Mouse (Mus musculus): Measurements from ENCODE around the gene Lrrc3b. TPM values are rescaled to one million over a fixed set of nuclear protein-coding genes. Genes with fewer than 3 reads are reported as not detected.

Gene Lrrc3b
- total and polyA plus RNA-seq, 2 experiments: 0.09 TPM; not detected in 1

GRCm38 (mm10) chr14:15330155-15330554 lies 108.6 kb downstream of the Lrrc3b start:
- H3K27me3 ChIP-seq (ENCODE audit: control insufficient read depth, insufficient read depth, low read length): no peaks in the 10 kb centered on the region
- no peak for TF ChIP-seq POLR2A (IDR thresholded peaks at IDR 0.05; ENCODE audit: extremely low read depth, insufficient read depth, low read length)
- no peak for TF ChIP-seq CTCF (IDR thresholded peaks at IDR 0.05; ENCODE audit: low read depth, low read length)
- WGBS: 85% methylated on average over 1 of the region's 1 CpGs
- H3K4me3 ChIP-seq (ENCODE audit: insufficient read depth, low read depth, low read length): no peak overlapping the region
- no peak overlapping the region for H3K9ac ChIP-seq (ENCODE audit: low read depth, low read length)
- no peaks in the 10 kb centered on the region for H3K79me2 ChIP-seq (ENCODE audit: control insufficient read depth, insufficient read depth, low read length)
- no peaks in the 10 kb centered on the region for H3K4me1 ChIP-seq (ENCODE audit: control insufficient read depth, insufficient read depth, low read length)
- no peak for DNase-seq (ENCODE audit: extremely low read depth, low read depth, low spot score)
- H3K36me3 ChIP-seq (ENCODE audit: control insufficient read depth, insufficient read depth, low read length): no peaks in the 10 kb centered on the region
- H3K27ac ChIP-seq (replicated peaks; ENCODE audit: insufficient read depth, low read depth, low read length): no peak overlapping the region

- Histone ChIP-seq H3K27ac (replicated peaks; ENCODE audit: insufficient read depth, low read depth, low read length) (no peak overlapping the region), H3K36me3 (ENCODE audit: control insufficient read depth, insufficient read depth, low read length) (no peaks in the 10 kb centered on the region), H3K79me2 (ENCODE audit: control insufficient read depth, insufficient read depth, low read length) (no peaks in the 10 kb centered on the region), H3K27me3 (ENCODE audit: control insufficient read depth, insufficient read depth, low read length) (no peaks in the 10 kb centered on the region), H3K9ac (ENCODE audit: low read depth, low read length) (no peak overlapping the region), H3K4me1 (ENCODE audit: control insufficient read depth, insufficient read depth, low read length) (no peaks in the 10 kb centered on the region), H3K4me3 (ENCODE audit: insufficient read depth, low read depth, low read length) (no peak overlapping the region)
- 87% methylated on average over 1 of the region's 1 CpGs for WGBS
- no peak for DNase-seq (ENCODE audit: extremely low read depth, low read depth, low spot score)
- TF ChIP-seq CTCF (IDR thresholded peaks at IDR 0.05; ENCODE audit: low read depth, low read length) (no peak), POLR2A (IDR thresholded peaks at IDR 0.05; ENCODE audit: extremely low read depth, insufficient read depth, low read length) (no peak)
Observed at GRCm38 (mm10) chr14:15325872-15326271, 112.9 kb downstream of the Lrrc3b start.

DNA sequence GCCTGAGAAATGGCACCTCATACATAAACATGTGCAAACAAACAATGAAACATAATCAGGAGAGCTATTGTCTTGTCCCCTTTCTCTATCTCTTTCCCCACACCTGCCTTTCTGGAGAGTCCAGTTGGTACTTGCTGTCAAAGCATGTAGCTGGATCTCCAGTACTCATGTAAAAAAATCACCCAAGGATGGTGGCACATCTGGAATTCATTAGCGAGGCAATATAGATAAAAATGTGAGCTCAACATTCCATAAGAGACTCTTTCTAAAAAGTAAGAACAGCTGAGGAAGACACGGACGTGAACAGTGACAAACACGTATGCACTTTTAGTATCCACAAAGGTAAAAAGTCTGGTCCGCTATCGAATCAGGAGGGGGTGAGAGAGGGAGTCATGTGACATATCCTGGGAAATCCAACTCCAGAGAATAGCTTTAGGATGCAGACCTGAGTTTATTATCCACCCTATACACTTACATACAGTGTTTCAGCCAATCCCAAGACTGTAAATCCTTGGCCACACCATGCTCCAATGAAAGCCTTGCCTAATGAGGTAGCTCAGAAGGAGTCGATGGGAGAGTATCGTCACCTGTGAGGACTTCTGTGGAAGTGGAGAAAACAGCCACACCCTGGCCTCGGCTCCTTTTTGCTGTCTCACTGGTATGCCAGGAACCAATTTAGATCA lies 116.2 kb downstream of the Lrrc3b start:
- no peak for DNase-seq (ENCODE audit: extremely low read depth, low read depth, low spot score)
- H3K9ac ChIP-seq (ENCODE audit: low read depth, low read length): no peak overlapping the region
- H3K4me3 ChIP-seq (ENCODE audit: insufficient read depth, low read depth, low read length): no peak overlapping the region
- no peak overlapping the region for H3K27ac ChIP-seq (replicated peaks; ENCODE audit: insufficient read depth, low read depth, low read length)
- H3K79me2 ChIP-seq (ENCODE audit: control insufficient read depth, insufficient read depth, low read length): no peaks in the 10 kb centered on the region
- WGBS: 89% methylated on average over 9 of the region's 9 CpGs
- H3K27me3 ChIP-seq (ENCODE audit: control insufficient read depth, insufficient read depth, low read length): no peaks in the 10 kb centered on the region
- H3K36me3 ChIP-seq (ENCODE audit: control insufficient read depth, insufficient read depth, low read length): no peaks in the 10 kb centered on the region
- no peak for TF ChIP-seq POLR2A (IDR thresholded peaks at IDR 0.05; ENCODE audit: extremely low read depth, insufficient read depth, low read length)
- no peak for TF ChIP-seq CTCF (IDR thresholded peaks at IDR 0.05; ENCODE audit: low read depth, low read length)
- no peaks in the 10 kb centered on the region for H3K4me1 ChIP-seq (ENCODE audit: control insufficient read depth, insufficient read depth, low read length)

- no peaks in the 10 kb centered on the region for H3K79me2 ChIP-seq (ENCODE audit: control insufficient read depth, insufficient read depth, low read length)
- no peak for TF ChIP-seq POLR2A (IDR thresholded peaks at IDR 0.05; ENCODE audit: extremely low read depth, insufficient read depth, low read length)
- no peak for TF ChIP-seq CTCF (IDR thresholded peaks at IDR 0.05; ENCODE audit: low read depth, low read length)
- no peak overlapping the region for H3K9ac ChIP-seq (ENCODE audit: low read depth, low read length)
- H3K27me3 ChIP-seq (ENCODE audit: control insufficient read depth, insufficient read depth, low read length): no peaks in the 10 kb centered on the region
- no peaks in the 10 kb centered on the region for H3K4me1 ChIP-seq (ENCODE audit: control insufficient read depth, insufficient read depth, low read length)
- H3K4me3 ChIP-seq (ENCODE audit: insufficient read depth, low read depth, low read length): no peak overlapping the region
- no peak for DNase-seq (ENCODE audit: extremely low read depth, low read depth, low spot score)
- no peak overlapping the region for H3K27ac ChIP-seq (replicated peaks; ENCODE audit: insufficient read depth, low read depth, low read length)
- no peaks in the 10 kb centered on the region for H3K36me3 ChIP-seq (ENCODE audit: control insufficient read depth, insufficient read depth, low read length)
Observed at GRCm38 (mm10) chr14:15319399-15319915, 119.3 kb downstream of the Lrrc3b start.

DNA sequence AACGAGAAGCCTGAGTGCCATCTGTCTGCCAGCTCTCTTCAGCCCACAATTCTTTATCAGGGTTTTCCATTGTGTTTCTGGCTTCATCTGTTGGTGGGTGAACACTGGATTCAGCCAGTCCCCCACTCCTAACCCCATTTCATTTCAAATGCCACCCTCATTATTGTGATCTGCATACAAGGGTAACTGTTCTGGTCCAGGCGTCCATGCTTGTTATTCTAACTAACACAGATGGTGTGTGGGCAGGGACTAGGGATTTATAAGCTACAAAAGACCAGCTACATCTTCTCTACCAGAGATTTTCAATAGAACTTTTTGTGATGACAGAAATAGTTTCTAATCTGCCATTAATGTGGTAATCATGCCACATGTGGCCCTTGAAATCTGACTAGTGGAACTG lies 130.2 kb downstream of the Lrrc3b start:
- no peaks in the 10 kb centered on the region for H3K4me1 ChIP-seq (ENCODE audit: control insufficient read depth, insufficient read depth, low read length)
- no peaks in the 10 kb centered on the region for H3K79me2 ChIP-seq (ENCODE audit: control insufficient read depth, insufficient read depth, low read length)
- WGBS: 77% methylated on average over 2 of the region's 2 CpGs
- no peak overlapping the region for H3K27ac ChIP-seq (replicated peaks; ENCODE audit: insufficient read depth, low read depth, low read length)
- H3K36me3 ChIP-seq (ENCODE audit: control insufficient read depth, insufficient read depth, low read length): no peaks in the 10 kb centered on the region
- no peak overlapping the region for H3K4me3 ChIP-seq (ENCODE audit: insufficient read depth, low read depth, low read length)
- TF ChIP-seq POLR2A (IDR thresholded peaks at IDR 0.05; ENCODE audit: extremely low read depth, insufficient read depth, low read length) (no peak), CTCF (IDR thresholded peaks at IDR 0.05; ENCODE audit: low read depth, low read length) (no peak)
- H3K27me3 ChIP-seq (ENCODE audit: control insufficient read depth, insufficient read depth, low read length): no peaks in the 10 kb centered on the region
- no peak overlapping the region for H3K9ac ChIP-seq (ENCODE audit: low read depth, low read length)
- DNase-seq (ENCODE audit: extremely low read depth, low read depth, low spot score): no peak
